Mouse (Mus musculus): Measurements from ENCODE around the gene Lmo2. TPM values are rescaled to one million over a fixed set of nuclear protein-coding genes. Genes with fewer than 3 reads are reported as not detected.
A peak's percentile ranks its signal among the peaks of the same experiment; 100 is the strongest.
"Not testable (repeated sequence)": the region's sequence is repeated elsewhere in the genome, so short reads cannot be mapped to it uniquely, and the experiment has no call there.

The Lmo2 gene
- polyA plus RNA-seq, 1 experiment from 2014 or later: 41.9 TPM

- Histone ChIP-seq H3K9ac (ENCODE audit: low read length) (no peak overlapping the region), H3K27me3 (ENCODE audit: control insufficient read depth, insufficient read depth, low read length) (no peaks in the 10 kb centered on the region), H3K36me3 (ENCODE audit: control insufficient read depth, insufficient read depth, low read length) (no peaks in the 10 kb centered on the region), H3K4me3 (ENCODE audit: low read depth, low read length) (no peak overlapping the region), H3K4me2 (ENCODE audit: low read depth, low read length, severe bottlenecking) (no peak overlapping the region), H3K9me3 (ENCODE audit: control insufficient read depth, low read length) (no peaks in the 10 kb centered on the region), H3K4me1 (replicated peaks; ENCODE audit: control insufficient read depth, insufficient read depth, low read length) (no peaks in the 10 kb centered on the region), H3K27ac (ENCODE audit: low read depth, low read length) (no peak overlapping the region)
- ATAC-seq (replicated peaks; ENCODE audit: low FRiP score) (no peak), DNase-seq (ENCODE audit: low spot score) (no peak)
- WGBS: 21% methylated on average over 2 of the region's 2 CpGs
Observed at GRCm38 (mm10) chr2:104001076-104001475, 43.3 kb downstream of the Lmo2 start.

GRCm38 (mm10) chr2:104001861-104002260 lies 44.1 kb downstream of the Lmo2 start:
- no peaks in the 10 kb centered on the region for H3K27me3 ChIP-seq (ENCODE audit: control insufficient read depth, insufficient read depth, low read length)
- ATAC-seq (replicated peaks; ENCODE audit: low FRiP score) (no peak), DNase-seq (ENCODE audit: low spot score) (no peak)
- H3K9ac ChIP-seq (ENCODE audit: low read length): no peak overlapping the region
- no peaks in the 10 kb centered on the region for H3K9me3 ChIP-seq (ENCODE audit: control insufficient read depth, low read length)
- H3K4me2 ChIP-seq (ENCODE audit: low read depth, low read length, severe bottlenecking): no peak overlapping the region
- H3K4me1 ChIP-seq (replicated peaks; ENCODE audit: control insufficient read depth, insufficient read depth, low read length): no peaks in the 10 kb centered on the region
- 82% methylated on average over 4 of the region's 4 CpGs for WGBS
- no peak overlapping the region for H3K27ac ChIP-seq (ENCODE audit: low read depth, low read length)
- no peaks in the 10 kb centered on the region for H3K36me3 ChIP-seq (ENCODE audit: control insufficient read depth, insufficient read depth, low read length)
- no peak overlapping the region for H3K4me3 ChIP-seq (ENCODE audit: low read depth, low read length)

GRCm38 (mm10) chr2:104002711-104003413 lies 45.1 kb downstream of the Lmo2 start:
- no peak overlapping the region for H3K4me2 ChIP-seq (ENCODE audit: low read depth, low read length, severe bottlenecking)
- H3K9me3 ChIP-seq (ENCODE audit: control insufficient read depth, low read length): no peaks in the 10 kb centered on the region
- DNase-seq (ENCODE audit: low spot score): peak; percentile 80
- ATAC-seq (replicated peaks; ENCODE audit: low FRiP score): peak; percentile 56; the same call in 1 of the 2 replicates
- H3K36me3 ChIP-seq (ENCODE audit: control insufficient read depth, insufficient read depth, low read length): no peaks in the 10 kb centered on the region
- WGBS: 34% methylated on average over 16 of the region's 16 CpGs
- no peak overlapping the region for H3K9ac ChIP-seq (ENCODE audit: low read length)
- no peaks in the 10 kb centered on the region for H3K27me3 ChIP-seq (ENCODE audit: control insufficient read depth, insufficient read depth, low read length)
- no peaks in the 10 kb centered on the region for H3K4me1 ChIP-seq (replicated peaks; ENCODE audit: control insufficient read depth, insufficient read depth, low read length)
- H3K4me3 ChIP-seq (ENCODE audit: low read depth, low read length): no peak overlapping the region
- H3K27ac ChIP-seq (ENCODE audit: low read depth, low read length): no peak overlapping the region

GRCm38 (mm10) chr2:104007793-104008519 lies 50.2 kb downstream of the Lmo2 start:
- no peaks in the 10 kb centered on the region for H3K36me3 ChIP-seq (ENCODE audit: control insufficient read depth, insufficient read depth, low read length)
- no peak for DNase-seq (ENCODE audit: low spot score)
- no peak for ATAC-seq (replicated peaks; ENCODE audit: low FRiP score)
- H3K4me2 ChIP-seq (ENCODE audit: low read depth, low read length, severe bottlenecking): no peak overlapping the region
- no peak overlapping the region for H3K27ac ChIP-seq (ENCODE audit: low read depth, low read length)
- no peaks in the 10 kb centered on the region for H3K27me3 ChIP-seq (ENCODE audit: control insufficient read depth, insufficient read depth, low read length)
- no peak overlapping the region for H3K4me3 ChIP-seq (ENCODE audit: low read depth, low read length)
- H3K9ac ChIP-seq (ENCODE audit: low read length): no peak overlapping the region
- 86% methylated on average over 7 of the region's 7 CpGs for WGBS
- no peaks in the 10 kb centered on the region for H3K4me1 ChIP-seq (replicated peaks; ENCODE audit: control insufficient read depth, insufficient read depth, low read length)
- no peaks in the 10 kb centered on the region for H3K9me3 ChIP-seq (ENCODE audit: control insufficient read depth, low read length)

GRCm38 (mm10) chr2:104008853-104009252 lies 51.1 kb downstream of the Lmo2 start:
- ATAC-seq (replicated peaks; ENCODE audit: low FRiP score); H3K4me1 ChIP-seq (replicated peaks; ENCODE audit: control insufficient read depth, insufficient read depth, low read length); H3K27me3 ChIP-seq (ENCODE audit: control insufficient read depth, insufficient read depth, low read length); H3K4me3 ChIP-seq (ENCODE audit: low read depth, low read length); H3K27ac ChIP-seq (ENCODE audit: low read depth, low read length); H3K9ac ChIP-seq (ENCODE audit: low read length); DNase-seq (ENCODE audit: low spot score); H3K4me2 ChIP-seq (ENCODE audit: low read depth, low read length, severe bottlenecking); H3K36me3 ChIP-seq (ENCODE audit: control insufficient read depth, insufficient read depth, low read length); H3K9me3 ChIP-seq (ENCODE audit: control insufficient read depth, low read length): not testable (repeated sequence)
- 96% methylated on average over 3 of the region's 3 CpGs for WGBS

GRCm38 (mm10) chr2:104023096-104023495 lies 65.3 kb downstream of the Lmo2 start:
- 86% methylated on average over 7 of the region's 7 CpGs for whole genome bisulfite sequencing
- Histone ChIP-seq H3K27ac (ENCODE audit: low read depth, low read length) (no peak overlapping the region), H3K36me3 (ENCODE audit: control insufficient read depth, insufficient read depth, low read length) (no peaks in the 10 kb centered on the region), H3K4me2 (ENCODE audit: low read depth, low read length, severe bottlenecking) (no peak overlapping the region), H3K4me1 (replicated peaks; ENCODE audit: control insufficient read depth, insufficient read depth, low read length) (no peaks in the 10 kb centered on the region), H3K27me3 (ENCODE audit: control insufficient read depth, insufficient read depth, low read length) (no peaks in the 10 kb centered on the region), H3K4me3 (ENCODE audit: low read depth, low read length) (no peak overlapping the region), H3K9me3 (ENCODE audit: control insufficient read depth, low read length) (no peaks in the 10 kb centered on the region), H3K9ac (ENCODE audit: low read length) (no peak overlapping the region)
- ATAC-seq (replicated peaks; ENCODE audit: low FRiP score) (no peak), DNase-seq (ENCODE audit: low spot score) (no peak)

GRCm38 (mm10) chr2:104024656-104025055 lies 66.9 kb downstream of the Lmo2 start:
- Histone ChIP-seq H3K4me3 (ENCODE audit: low read depth, low read length) (no peak overlapping the region), H3K36me3 (ENCODE audit: control insufficient read depth, insufficient read depth, low read length) (no peaks in the 10 kb centered on the region), H3K4me2 (ENCODE audit: low read depth, low read length, severe bottlenecking) (no peak overlapping the region), H3K27ac (ENCODE audit: low read depth, low read length) (no peak overlapping the region), H3K4me1 (replicated peaks; ENCODE audit: control insufficient read depth, insufficient read depth, low read length) (peaks cover 4% of the 10 kb centered on the region; the same call in 1 of the 2 replicates), H3K9me3 (ENCODE audit: control insufficient read depth, low read length) (no peaks in the 10 kb centered on the region), H3K9ac (ENCODE audit: low read length) (no peak overlapping the region), H3K27me3 (ENCODE audit: control insufficient read depth, insufficient read depth, low read length) (no peaks in the 10 kb centered on the region)
- 87% methylated on average over 4 of the region's 4 CpGs for WGBS
- ATAC-seq (replicated peaks; ENCODE audit: low FRiP score) (no peak), DNase-seq (ENCODE audit: low spot score) (no peak)

- under 1% methylated on average over 44 of the region's 44 CpGs for WGBS
- Histone ChIP-seq H3K4me2 (ENCODE audit: low read depth, low read length, severe bottlenecking) (peak within 1 kb of the TSS; percentile 88), H3K27ac (ENCODE audit: low read depth, low read length) (no peak within 1 kb of the TSS), H3K9me3 (ENCODE audit: control insufficient read depth, low read length) (no peaks in the 10 kb centered on the region), H3K36me3 (ENCODE audit: control insufficient read depth, insufficient read depth, low read length) (no peaks in the 10 kb centered on the region), H3K4me1 (replicated peaks; ENCODE audit: control insufficient read depth, insufficient read depth, low read length) (peaks cover 4% of the 10 kb centered on the region; the same call in 1 of the 2 replicates), H3K27me3 (ENCODE audit: control insufficient read depth, insufficient read depth, low read length) (no peaks in the 10 kb centered on the region), H3K4me3 (ENCODE audit: low read depth, low read length) (peak within 1 kb of the TSS; percentile 74), H3K9ac (ENCODE audit: low read length) (peak within 1 kb of the TSS; percentile 93)
- ATAC-seq (replicated peaks; ENCODE audit: low FRiP score) (peak; percentile 98), DNase-seq (ENCODE audit: low spot score) (peak; percentile 96)
Observed at GRCm38 (mm10) chr2:104027458-104028138, 69.8 kb downstream of the Lmo2 start, which contains the start of gene Fbxo3. Fbxo3 (plus strand) TSS chr2:104027721.
